Mouse (Mus musculus) spleen, embryonic (tissue): ENCODE results near the gene Uevld.
"Not testable (repeated sequence)": the region's sequence is repeated elsewhere in the genome, so short reads cannot be mapped to it uniquely, and the experiment has no call there.

Source experiments
- CTCF ChIA-PET: fragments of 350-600 bp; sonication (Branson Sonifier 250); formaldehyde crosslinking; loops from one replicate; lab custom pipeline; 2022; lab: Charles Lee

Uevld gene

DNA sequence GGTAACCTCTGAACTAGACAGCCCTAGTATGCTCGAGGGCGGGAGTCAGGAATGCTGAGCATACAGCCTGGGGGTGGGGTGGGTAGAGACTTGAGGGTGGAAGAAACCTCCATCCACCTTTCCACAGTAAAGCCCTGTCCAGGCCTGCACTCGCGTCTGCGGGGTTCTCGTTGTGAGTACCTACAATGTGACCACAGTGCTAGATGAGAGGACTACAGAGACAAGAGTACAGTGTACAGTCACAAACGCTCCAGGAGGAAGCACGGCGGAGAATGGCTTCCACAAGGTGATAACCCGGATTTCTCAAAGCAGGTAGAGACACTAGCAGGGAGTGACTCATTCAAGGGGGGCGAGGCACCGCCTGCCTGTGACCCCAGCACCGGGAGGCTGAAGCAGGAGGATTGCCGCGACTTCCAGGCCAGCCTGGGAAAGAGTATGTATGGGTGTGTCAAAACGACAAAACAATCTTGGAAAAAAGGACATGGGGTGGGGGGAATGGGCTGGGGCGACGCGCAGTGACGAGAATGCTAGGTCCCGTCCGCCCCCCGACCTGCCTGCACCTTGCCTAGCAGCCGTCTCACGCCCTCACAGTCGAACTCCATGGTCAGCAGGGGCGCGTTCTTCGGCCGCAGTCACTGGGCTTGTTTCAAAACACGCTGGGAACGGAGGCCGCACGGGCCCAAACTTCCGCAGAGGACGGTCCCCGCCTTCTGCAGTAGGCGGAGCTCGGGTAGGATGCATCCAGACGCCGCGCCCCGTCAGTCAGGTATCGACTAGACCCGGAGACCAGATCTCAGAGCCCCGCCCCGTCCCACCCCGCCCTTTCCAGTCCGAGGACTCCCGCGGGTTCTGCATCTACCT lies at the start of gene Uevld:
Uevld (minus strand) TSS at position 697 of the 861 bp plus-strand sequence.
- CTCF ChIA-PET: interaction anchor here (0.9 to 1.0 kb wide), 2 partner anchors 64 to 192 kb away, joined by 3 to 14 read pairs; no protein-coding TSS in a partner anchor

DNA sequence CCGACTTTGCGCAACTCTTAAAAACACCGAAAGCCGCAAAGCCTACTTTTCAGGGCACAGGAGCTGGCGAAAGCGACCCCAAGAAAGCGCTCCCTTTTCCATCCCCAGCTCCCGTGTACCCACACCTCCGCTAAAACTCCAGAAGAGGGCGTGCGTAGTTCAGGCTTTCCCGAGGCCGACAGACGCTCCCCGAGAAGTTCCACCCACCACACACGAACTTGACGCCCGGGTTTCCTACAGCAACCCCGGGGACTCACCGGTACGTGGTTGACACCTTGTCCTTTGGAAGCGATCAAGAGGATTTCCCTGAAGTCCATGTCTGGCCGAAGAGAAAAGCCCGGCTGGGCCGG lies 49.5 kb upstream of the Uevld start:
- CTCF ChIA-PET: interaction anchor here (1.4 kb wide), 1 partner anchor 15 kb away, joined by 5 read pairs; no protein-coding TSS in a partner anchor

DNA sequence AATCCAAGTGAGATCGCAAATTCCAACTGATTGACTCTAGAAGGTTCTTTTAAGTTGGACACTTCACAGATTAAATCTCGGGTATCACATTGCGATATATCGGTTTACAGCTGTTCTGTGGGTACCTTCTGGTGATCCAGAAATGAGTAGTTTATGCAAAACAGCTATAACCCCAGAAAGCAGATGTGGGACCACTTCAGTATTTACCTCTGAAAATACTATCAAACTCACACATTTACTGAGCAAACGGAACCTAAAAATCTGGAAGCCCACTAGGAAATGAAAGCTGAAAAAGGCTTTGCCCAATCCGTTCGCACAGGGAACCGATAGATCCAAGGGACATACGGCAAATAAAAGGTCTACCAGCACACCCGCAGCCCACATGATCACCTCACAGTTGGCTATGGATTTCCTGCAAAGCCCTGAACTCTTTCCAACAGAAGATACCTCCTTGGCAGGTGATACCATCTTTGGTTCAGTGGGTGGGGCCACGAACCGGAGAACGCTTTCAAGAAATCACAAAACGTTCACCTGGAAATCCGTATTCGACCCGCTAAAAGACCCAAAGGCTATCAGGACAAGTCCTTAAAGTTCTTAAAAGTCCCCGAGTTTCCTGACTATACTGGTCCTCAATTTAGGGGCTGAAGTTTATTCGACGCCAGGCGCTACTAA lies 48.9 kb upstream of the Uevld start:
- CTCF ChIA-PET: interaction anchor here (1.4 kb wide), 1 partner anchor 16 kb away, joined by 5 read pairs; no protein-coding TSS in a partner anchor

DNA sequence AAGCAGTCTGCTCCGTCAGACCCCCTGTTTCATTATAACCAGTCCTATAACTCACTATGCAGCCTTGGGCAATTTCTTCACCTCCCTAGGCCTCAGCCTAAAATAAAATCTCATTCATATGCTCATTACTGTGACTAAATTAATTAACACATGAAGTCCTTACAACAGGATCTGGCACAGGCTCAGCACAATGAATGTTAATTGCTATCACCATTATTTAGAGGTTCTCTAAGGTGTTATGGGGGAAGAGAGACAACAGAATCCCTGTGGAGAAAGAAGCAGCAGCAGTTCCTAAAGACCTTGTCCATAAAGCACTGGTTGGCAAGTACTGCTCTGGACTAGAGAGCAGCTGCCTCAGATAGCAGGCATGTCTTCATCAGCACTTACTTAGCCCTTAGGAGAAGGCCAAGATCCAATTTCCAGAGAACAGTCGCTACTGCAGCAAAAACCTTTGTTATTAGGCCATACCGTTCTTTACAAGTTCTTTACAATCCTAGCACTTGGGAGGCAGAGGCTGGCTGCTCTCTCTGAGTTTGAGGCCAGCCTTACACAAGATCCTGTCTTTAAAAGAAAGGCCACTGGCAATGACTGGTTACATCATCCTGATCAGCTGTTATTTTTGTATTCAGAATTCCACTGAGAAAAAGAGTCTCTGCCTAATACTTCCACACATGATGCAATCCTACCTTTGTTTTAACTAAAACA lies 45.2 kb upstream of the Uevld start:
- CTCF ChIA-PET: no interaction called here

GRCm38 (mm10) chr7:47001900-47002275 lies 43.6 kb upstream of the Uevld start:
- CTCF ChIA-PET: interaction anchor here (0.5 kb wide), 1 partner anchor 22 kb away, joined by 14 read pairs; no protein-coding TSS in a partner anchor

- CTCF ChIA-PET: interaction anchor here (0.5 kb wide), 1 partner anchor 22 kb away, joined by 14 read pairs; no protein-coding TSS in a partner anchor
Measured at GRCm38 (mm10) chr7:47001125-47001899, 43.0 kb upstream of the Uevld start.

GRCm38 (mm10) chr7:47000644-47000983 lies 42.3 kb upstream of the Uevld start:
- CTCF ChIA-PET: no interaction called here

GRCm38 (mm10) chr7:46999983-47000643 lies 41.8 kb upstream of the Uevld start:
- CTCF ChIA-PET: no interaction called here

- CTCF ChIA-PET: no interaction called here
Measured at GRCm38 (mm10) chr7:46998942-46999341, 40.6 kb upstream of the Uevld start.

- CTCF ChIA-PET: no interaction called here
Measured at GRCm38 (mm10) chr7:46997644-46998395, 39.5 kb upstream of the Uevld start.

- CTCF ChIA-PET: no interaction called here
Measured at GRCm38 (mm10) chr7:46997008-46997407, 38.7 kb upstream of the Uevld start.

DNA sequence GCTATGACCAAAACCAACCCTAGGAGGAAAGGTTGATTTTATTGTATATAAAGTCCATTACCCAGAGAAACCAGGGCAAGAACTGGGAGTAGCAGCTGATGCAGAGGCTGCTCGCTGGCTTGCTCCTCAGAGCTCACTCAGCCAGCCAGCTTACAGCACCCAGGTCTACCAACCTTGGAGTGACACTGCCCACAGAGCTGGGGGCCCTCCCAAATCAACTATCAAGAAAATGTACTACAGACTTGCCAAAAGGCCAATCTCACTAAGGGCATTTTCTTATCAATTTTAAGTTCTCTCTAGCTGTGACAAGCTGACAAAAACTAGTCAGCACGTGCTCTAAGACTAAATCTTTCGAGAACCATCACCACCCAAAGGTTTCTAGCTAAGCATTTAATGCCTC lies 37.2 kb upstream of the Uevld start:
- CTCF ChIA-PET: no interaction called here

- CTCF ChIA-PET: no interaction called here
Measured at GRCm38 (mm10) chr7:46993079-46993478, 34.8 kb upstream of the Uevld start.

DNA sequence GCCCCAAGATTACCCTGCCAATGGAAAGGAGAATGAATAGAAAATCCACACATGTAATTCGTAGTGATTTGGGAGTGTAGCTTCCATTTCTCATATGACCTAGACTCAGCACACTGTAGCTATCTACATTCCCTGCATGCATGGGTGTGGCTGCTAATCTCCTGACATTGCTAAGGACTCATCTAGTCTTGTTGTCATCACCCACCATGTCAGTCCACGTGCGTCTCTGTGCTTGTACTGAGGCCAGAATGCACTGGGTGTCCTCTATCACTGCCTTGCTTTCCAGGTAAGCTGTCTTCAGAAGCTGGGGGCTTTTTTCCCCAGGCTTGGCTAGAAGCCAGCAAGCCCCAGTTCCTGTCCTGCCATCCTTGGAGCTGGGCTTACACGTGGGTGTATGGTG lies 31.1 kb upstream of the Uevld start:
- CTCF ChIA-PET: not testable (repeated sequence)

DNA sequence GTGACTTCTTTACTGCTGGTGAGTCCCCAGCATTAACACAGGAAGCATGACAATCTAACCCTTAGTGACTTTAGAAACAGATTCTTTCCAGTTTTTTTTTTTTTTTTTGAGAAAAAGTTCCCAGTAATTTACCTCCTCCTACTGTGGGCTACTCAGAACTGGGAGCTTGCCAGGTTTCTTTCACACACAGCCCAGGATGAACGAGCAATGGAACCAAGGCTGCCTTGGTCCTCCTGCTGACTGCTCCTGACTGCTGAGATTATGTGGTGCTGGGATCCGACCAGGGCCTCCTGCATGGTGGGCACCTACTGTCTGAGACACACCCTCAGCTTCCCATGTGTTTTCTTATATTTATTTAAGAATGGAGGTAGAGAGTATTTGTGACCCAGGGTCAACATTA lies 28.7 kb upstream of the Uevld start:
- CTCF ChIA-PET: no interaction called here

DNA sequence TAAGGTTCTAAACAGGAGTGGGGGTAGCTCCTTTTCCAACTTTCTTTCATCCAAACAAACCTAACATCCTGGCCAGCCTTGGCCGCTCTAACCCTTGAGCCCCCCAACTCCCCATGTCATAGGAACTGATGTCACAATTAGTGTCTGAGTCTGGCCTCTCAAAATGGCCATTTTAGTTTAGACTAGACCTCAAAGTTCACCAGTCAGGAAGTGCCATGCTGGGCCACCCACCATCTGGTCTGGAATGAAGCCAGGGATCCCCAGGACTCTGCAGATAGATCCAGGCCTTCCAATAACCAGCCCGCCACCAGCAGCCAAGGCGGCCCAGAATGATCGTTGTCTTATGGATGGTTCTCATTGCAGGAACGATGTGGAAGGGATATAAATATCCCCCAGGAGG lies 28.3 kb upstream of the Uevld start:
- CTCF ChIA-PET: no interaction called here

DNA sequence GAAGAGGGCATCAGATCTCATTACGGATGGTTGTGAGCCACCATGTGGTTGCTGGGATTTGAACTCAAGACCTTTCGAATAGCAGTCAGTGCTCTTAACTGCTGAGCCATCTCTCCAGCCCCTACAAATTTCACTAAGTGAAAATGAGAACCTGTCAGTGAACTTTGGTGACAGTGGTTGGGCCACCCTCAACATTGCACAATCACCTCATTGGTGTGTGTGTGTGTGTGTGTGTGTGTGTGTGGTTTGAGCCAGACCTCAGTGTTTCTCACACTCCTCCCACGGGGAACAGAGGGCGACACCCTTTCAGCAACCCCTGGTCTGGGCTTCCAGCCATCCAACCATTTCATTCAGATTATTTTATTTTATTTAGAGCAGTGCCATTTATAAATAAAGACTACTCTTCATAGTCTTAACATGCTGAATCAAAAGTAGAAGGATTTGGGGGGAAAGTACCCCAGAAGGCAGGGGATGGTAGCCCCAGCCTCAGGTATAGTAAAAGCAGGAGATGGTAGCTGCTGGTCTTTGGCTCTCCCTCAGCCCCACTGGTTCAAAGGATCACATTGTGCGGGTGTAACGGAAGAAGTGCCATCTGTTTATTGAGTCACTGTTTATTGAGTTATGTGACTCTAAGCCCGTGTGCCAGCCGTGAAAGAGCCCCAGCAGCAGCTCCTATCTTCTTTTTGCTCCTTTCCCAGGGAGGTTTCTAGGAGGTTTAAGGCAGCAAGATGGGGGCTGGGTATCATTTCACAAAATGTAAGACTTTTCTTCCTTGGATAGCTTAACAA lies 27.6 kb upstream of the Uevld start:
- CTCF ChIA-PET: interaction anchor here (0.5 kb wide), 1 partner anchor 9 kb away, joined by 3 read pairs; no protein-coding TSS in a partner anchor

DNA sequence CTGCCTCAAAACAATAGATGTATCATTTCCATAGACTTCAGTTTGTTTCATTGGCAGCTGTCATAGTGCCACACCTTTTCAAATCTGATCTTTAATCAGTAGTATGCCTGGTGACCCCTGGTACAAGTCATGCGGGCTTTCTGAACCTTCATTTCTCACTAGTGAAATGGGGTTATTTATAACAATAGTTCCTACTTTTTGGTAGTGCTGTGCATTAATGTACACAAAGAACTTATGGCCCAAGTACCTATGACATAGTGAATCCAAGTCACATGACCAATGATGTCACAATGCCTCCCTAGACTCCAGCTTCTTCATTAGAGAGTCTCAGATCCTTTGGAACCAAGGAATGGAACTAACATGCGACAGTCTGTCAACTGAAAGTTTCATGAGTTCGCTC lies 25.0 kb upstream of the Uevld start, which contains the start of gene Gm9999:
Gm9999 (plus strand) TSS at position 301 of the 400 bp plus-strand sequence.
- CTCF ChIA-PET: no interaction called here

DNA sequence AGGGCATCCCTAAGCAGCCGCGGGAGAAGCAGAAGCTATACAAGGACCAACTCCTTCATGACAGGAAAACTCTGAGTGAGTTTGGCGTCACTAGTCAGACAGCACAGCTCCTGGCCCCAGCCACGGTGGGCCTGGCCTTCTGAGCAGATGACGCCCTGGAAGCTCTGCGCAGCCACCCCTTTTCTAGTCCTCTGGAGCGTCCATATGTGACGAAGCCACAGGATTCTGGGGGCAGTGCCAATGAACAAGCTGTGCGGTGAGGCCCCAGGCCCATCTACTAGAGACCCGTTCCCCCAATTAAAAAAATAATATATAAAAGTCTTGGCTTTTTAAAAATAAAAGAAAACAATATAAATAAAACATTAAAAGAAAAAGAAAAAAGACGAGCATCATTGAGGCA lies 17.1 kb upstream of the Uevld start:
- CTCF ChIA-PET: interaction anchor here (0.6 kb wide), 1 partner anchor 10 kb away, joined by 4 read pairs; no protein-coding TSS in a partner anchor
